Mouse (Mus musculus): Measurements from ENCODE around the gene Aox1.

GRCm38 (mm10) chr1:58031160-58031769, 1.5 kb downstream of the Aox1 start:
- TF ChIP-seq CTCF (conservative IDR thresholded peaks at IDR 0.05; ENCODE audit: low read length) (peak; percentile 96), NANOG (IDR thresholded peaks at IDR 0.05; ENCODE audit: borderline replicate concordance, low read length) (no peak), POU5F1 (IDR thresholded peaks at IDR 0.05; ENCODE audit: borderline replicate concordance, low read length) (no peak)
